Mouse (Mus musculus) intestine, embryonic 16.5 days (tissue): ENCODE measurements around the gene Slc25a47. TPM values are rescaled to one million over a fixed set of nuclear protein-coding genes. Genes with fewer than 3 reads are reported as not detected.

Source experiments
- ATAC-seq: fragments of 200-750 bp; cut with Nextera tagmentation; 2 replicates; pipeline ENCODE4 v1.8.0; 2017; ENCODE audit warnings: moderate TSS enrichment, moderate library complexity
- H3K27ac ChIP-seq: fragments of 300-500 bp; sonication (generic); 2 replicates; pipeline ENCODE4 v1.5.1; 2014; ENCODE audit warnings: mild to moderate bottlenecking, low read length
- H3K27me3 ChIP-seq: fragments of 300-500 bp; sonication (generic); replicated peaks from 2 replicates; pipeline ENCODE4 v1.6.1; 2014; ENCODE audit warnings: low read length, control low read depth, mixed read lengths; ENCODE audit not compliant: control insufficient read depth, insufficient read depth
- H3K36me3 ChIP-seq: fragments of 300-500 bp; sonication (generic); 2 replicates; pipeline ENCODE4 v1.6.1; 2014; ENCODE audit warnings: low read length, control low read depth; ENCODE audit not compliant: control insufficient read depth, insufficient read depth
- H3K4me1 ChIP-seq: fragments of 300-500 bp; sonication (generic); 2 replicates; pipeline ENCODE4 v1.6.1; 2014; ENCODE audit warnings: low read length, control low read depth, mixed read lengths; ENCODE audit not compliant: control insufficient read depth, insufficient read depth
- H3K4me2 ChIP-seq: fragments of 300-500 bp; sonication (generic); 2 replicates; pipeline ENCODE4 v1.6.1; 2014; ENCODE audit warnings: low read depth, low read length, control low read depth
- H3K4me3 ChIP-seq: fragments of 300-500 bp; sonication (generic); 2 replicates; pipeline ENCODE4 v1.5.1; 2014; ENCODE audit warnings: mild to moderate bottlenecking, low read length
- H3K9ac ChIP-seq: fragments of 300-500 bp; sonication (generic); 2 replicates; pipeline ENCODE4 v1.6.1; 2014; ENCODE audit warnings: low read depth, low read length
- H3K9me3 ChIP-seq: fragments of 300-500 bp; sonication (generic); 2 replicates; pipeline ENCODE4 v1.6.1; 2016; ENCODE audit warnings: low read length, control low read depth; ENCODE audit not compliant: control insufficient read depth
- WGBS: fragments of 180-500 bp; shearing (Covaris S2); extraction: QIAGEN DNeasy Blood & Tissue Kit; methylation state at CpG from one replicate; pipeline ENCODE4 v1.1.7; 2014; 5-methylcytosine and 5-hydroxymethylcytosine counted together
- polyA plus RNA-seq: library from polyadenylated mRNA; unstranded; fragments of >200 nt; fragmentation: Nextera tagmentation; extraction: Ambion mirVana; gene quantifications from 2 replicates; pipeline ENCODE4 v1.2.1, GENCODE M21; 2015

Slc25a47 gene
- polyA plus RNA-seq, 1 experiment from 2014 or later, result 9.1 TPM

DNA sequence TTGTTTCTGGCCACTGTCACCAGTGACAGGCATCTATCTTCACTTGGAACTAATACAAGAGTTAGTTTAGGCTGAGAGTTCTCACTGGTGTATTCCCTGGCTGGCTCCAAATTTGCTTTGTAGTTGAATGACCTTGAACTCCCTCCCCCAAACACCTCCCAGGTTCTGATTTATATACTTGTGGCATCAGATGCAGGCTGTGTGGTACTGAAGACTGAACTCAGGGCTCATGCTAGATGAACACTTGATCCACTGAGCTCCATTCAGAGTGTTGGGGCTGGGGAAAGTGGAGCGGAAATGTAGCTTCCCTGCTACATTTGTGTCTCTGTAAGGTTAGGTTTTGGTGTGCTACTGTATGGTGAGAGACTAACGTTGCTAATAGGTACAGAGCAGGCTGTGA lies 31.5 kb upstream of the Slc25a47 start:
- ATAC-seq, result no peak
- Histone ChIP-seq H3K4me3 (no peak overlapping the region), H3K9ac (no peak overlapping the region), H3K9me3 (no peaks in the 10 kb centered on the region), H3K27me3 (no peaks in the 10 kb centered on the region), H3K27ac (no peak overlapping the region), H3K4me1 (peaks cover 10% of the 10 kb centered on the region), H3K4me2 (no peak overlapping the region), H3K36me3 (peaks cover 3% of the 10 kb centered on the region; the same call in 1 of the 2 replicates)
- WGBS, result 82% methylated on average over 2 of the region's 2 CpGs

DNA sequence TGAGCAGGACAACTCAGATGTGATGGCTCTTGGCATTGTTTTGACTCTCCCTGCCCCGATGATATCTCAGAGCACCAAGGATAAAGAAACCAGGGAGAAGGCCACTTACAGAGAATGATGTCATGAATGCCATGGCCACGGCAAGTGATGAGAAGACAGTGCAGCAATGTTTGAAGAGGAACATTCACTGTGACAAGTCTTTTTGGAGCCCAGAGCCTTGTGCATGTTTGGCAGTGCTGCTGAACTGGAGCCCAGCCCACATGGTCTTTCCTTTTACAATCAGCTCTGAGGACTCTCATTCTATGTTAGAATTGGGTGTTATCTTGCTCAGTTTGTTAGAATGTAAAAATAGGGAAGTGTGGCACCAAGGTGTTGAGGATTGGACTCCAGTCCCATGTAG lies 27.4 kb upstream of the Slc25a47 start:
- 78% methylated on average over 2 of the region's 2 CpGs for WGBS
- Histone ChIP-seq H3K27me3 (no peaks in the 10 kb centered on the region), H3K9ac (no peak overlapping the region), H3K36me3 (peaks cover 3% of the 10 kb centered on the region; the same call in 1 of the 2 replicates), H3K4me2 (no peak overlapping the region), H3K4me1 (peaks cover 7% of the 10 kb centered on the region; the same call in 1 of the 2 replicates), H3K27ac (no peak overlapping the region), H3K9me3 (no peaks in the 10 kb centered on the region), H3K4me3 (no peak overlapping the region)
- ATAC-seq, result no peak

- Histone ChIP-seq H3K4me3 (no peak overlapping the region), H3K36me3 (peaks cover 6% of the 10 kb centered on the region; the same call in 1 of the 2 replicates), H3K27me3 (no peaks in the 10 kb centered on the region), H3K4me2 (no peak overlapping the region), H3K4me1 (peaks cover 7% of the 10 kb centered on the region; the same call in 1 of the 2 replicates), H3K9ac (no peak overlapping the region), H3K27ac (no peak overlapping the region), H3K9me3 (no peaks in the 10 kb centered on the region)
- 76% methylated on average over 1 of the region's 1 CpGs for WGBS
- ATAC-seq, result no peak
Observed at GRCm38 (mm10) chr12:108809771-108810170, 26.1 kb upstream of the Slc25a47 start.

DNA sequence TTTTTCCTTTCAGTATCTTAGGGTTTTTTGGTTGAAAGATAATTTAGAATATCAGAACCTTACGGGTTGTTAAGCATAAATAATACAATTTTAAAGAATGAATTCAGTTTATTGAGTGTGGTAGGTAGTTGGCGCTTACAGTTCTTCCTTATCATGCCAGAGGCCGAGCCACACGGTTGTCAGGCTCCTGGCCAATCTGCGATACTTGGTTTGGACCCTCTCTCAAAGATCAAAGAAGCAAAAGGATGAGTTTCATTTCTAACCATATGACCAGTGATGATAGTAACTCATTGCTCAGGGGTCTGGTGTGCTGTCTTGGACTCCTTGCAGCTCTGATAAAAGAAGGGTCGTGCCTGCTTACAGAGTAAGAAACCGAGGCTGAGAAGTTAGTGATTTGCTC lies 25.5 kb upstream of the Slc25a47 start:
- Histone ChIP-seq H3K27ac (no peak overlapping the region), H3K4me3 (no peak overlapping the region), H3K36me3 (peaks cover 6% of the 10 kb centered on the region; the same call in 1 of the 2 replicates), H3K4me1 (peaks cover 7% of the 10 kb centered on the region; the same call in 1 of the 2 replicates), H3K9me3 (no peaks in the 10 kb centered on the region), H3K4me2 (no peak overlapping the region), H3K9ac (no peak overlapping the region), H3K27me3 (no peaks in the 10 kb centered on the region)
- ATAC-seq, result no peak
- WGBS, result 72% methylated on average over 7 of the region's 7 CpGs

DNA sequence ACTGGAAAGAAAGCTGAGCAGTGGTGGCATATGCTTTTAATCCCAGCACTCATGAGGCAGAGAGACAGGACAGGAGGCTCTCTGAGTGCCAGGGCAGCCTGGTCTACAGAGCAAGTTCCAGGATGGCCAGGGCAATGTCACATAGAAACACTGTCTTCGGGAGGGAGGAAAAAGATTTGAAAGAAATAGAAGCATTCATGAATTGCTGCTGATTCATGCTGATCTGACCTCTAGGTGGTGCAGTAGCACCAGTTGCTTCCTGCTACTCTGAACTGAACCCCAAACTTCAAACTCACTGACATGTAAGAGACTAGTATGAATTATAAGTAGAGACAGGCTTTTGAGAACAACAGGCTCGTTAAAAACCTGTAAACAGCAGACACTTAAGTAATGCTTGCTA lies 24.7 kb upstream of the Slc25a47 start:
- Histone ChIP-seq H3K9me3 (no peaks in the 10 kb centered on the region), H3K9ac (no peak overlapping the region), H3K36me3 (peaks cover 6% of the 10 kb centered on the region; the same call in 1 of the 2 replicates), H3K27me3 (no peaks in the 10 kb centered on the region), H3K4me1 (peaks cover 7% of the 10 kb centered on the region; the same call in 1 of the 2 replicates), H3K4me2 (no peak overlapping the region), H3K4me3 (no peak overlapping the region), H3K27ac (no peak overlapping the region)
- ATAC-seq, result no peak
- 56% methylated on average over 2 of the region's 2 CpGs for WGBS

GRCm38 (mm10) chr12:108812463-108812862 lies 23.4 kb upstream of the Slc25a47 start:
- 83% methylated on average over 6 of the region's 6 CpGs for WGBS
- no peak overlapping the region for H3K9ac ChIP-seq
- H3K36me3 ChIP-seq, result 0 out of 2 replicates have a peak, but pooled peaks cover 10% of the 10 kb centered on the region
- no peak overlapping the region for H3K4me3 ChIP-seq
- H3K4me1 ChIP-seq, result peaks cover 7% of the 10 kb centered on the region; the same call in 1 of the 2 replicates
- no peak for ATAC-seq
- no peak overlapping the region for H3K27ac ChIP-seq
- no peak overlapping the region for H3K4me2 ChIP-seq
- H3K27me3 ChIP-seq, result no peaks in the 10 kb centered on the region
- H3K9me3 ChIP-seq, result no peaks in the 10 kb centered on the region

- H3K27me3 ChIP-seq, result no peaks in the 10 kb centered on the region
- peaks cover 7% of the 10 kb centered on the region; the same call in 1 of the 2 replicates for H3K4me1 ChIP-seq
- no peak overlapping the region for H3K4me2 ChIP-seq
- H3K36me3 ChIP-seq, result 0 out of 2 replicates have a peak, but pooled peaks cover 12% of the 10 kb centered on the region
- no peak for ATAC-seq
- H3K27ac ChIP-seq, result no peak overlapping the region
- H3K4me3 ChIP-seq, result no peak overlapping the region
- WGBS, result 93% methylated on average over 6 of the region's 6 CpGs
- H3K9me3 ChIP-seq, result no peaks in the 10 kb centered on the region
- H3K9ac ChIP-seq, result no peak overlapping the region
Observed at GRCm38 (mm10) chr12:108814470-108814869, 21.4 kb upstream of the Slc25a47 start.

DNA sequence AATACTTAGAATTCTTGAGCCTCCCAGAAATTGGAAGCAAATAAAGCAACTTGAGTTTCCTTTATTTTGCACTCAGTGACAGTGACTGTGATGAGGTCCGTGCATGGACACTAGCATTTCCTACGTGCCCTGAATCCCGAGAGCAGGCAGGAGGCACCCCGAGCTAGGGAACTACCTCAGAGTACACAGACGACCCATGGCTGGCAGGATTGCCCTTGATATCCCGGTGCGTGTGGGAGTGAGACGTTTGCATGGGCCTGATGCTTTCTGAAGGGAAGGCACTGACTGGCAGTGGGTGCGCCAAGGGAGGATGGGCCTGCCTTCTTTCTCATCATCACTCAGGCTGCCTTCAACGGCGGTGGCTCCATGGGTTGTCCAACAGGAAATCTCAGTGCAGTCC lies 19.3 kb upstream of the Slc25a47 start:
- 0 out of 2 replicates have a peak, but pooled peaks cover 12% of the 10 kb centered on the region for H3K36me3 ChIP-seq
- H3K4me1 ChIP-seq, result no peaks in the 10 kb centered on the region
- H3K9me3 ChIP-seq, result no peaks in the 10 kb centered on the region
- H3K4me3 ChIP-seq, result no peak overlapping the region
- ATAC-seq, result no peak
- H3K27ac ChIP-seq, result no peak overlapping the region
- no peak overlapping the region for H3K4me2 ChIP-seq
- 79% methylated on average over 11 of the region's 11 CpGs for WGBS
- no peaks in the 10 kb centered on the region for H3K27me3 ChIP-seq
- H3K9ac ChIP-seq, result no peak overlapping the region

- Histone ChIP-seq H3K27ac (no peak overlapping the region), H3K4me1 (no peaks in the 10 kb centered on the region), H3K27me3 (no peaks in the 10 kb centered on the region), H3K36me3 (0 out of 2 replicates have a peak, but pooled peaks cover 8% of the 10 kb centered on the region), H3K4me3 (no peak overlapping the region), H3K4me2 (no peak overlapping the region), H3K9ac (no peak overlapping the region), H3K9me3 (no peaks in the 10 kb centered on the region)
- WGBS, result 90% methylated on average over 4 of the region's 4 CpGs
- ATAC-seq, result no peak
Observed at GRCm38 (mm10) chr12:108820461-108820860, 15.4 kb upstream of the Slc25a47 start.

DNA sequence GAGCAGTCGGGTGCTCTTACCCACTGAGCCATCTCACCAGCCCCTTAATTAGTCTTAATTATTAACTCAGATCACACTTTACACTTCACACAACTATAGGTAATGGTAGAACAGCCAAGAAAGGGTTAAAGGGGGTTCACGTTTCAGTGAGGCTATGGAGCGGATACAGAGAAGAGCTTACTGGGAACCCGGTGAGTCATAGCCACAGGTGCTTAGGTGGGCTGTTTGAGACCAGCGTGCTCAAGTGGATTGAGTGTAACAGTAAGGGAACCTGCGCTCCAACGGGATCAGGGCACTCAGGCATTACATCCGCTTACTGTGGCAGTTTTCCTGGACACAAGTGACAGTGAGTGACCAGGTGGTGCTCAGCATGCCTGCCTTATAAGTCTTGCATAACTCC lies 12.8 kb upstream of the Slc25a47 start:
- no peak overlapping the region for H3K4me3 ChIP-seq
- no peak for ATAC-seq

More for the DNA sequence above, 12.8 kb upstream of the Slc25a47 start:
- Histone ChIP-seq H3K9me3 (no peaks in the 10 kb centered on the region), H3K27me3 (no peaks in the 10 kb centered on the region), H3K9ac (no peak overlapping the region), H3K4me1 (no peaks in the 10 kb centered on the region), H3K4me2 (no peak overlapping the region), H3K36me3 (no peaks in the 10 kb centered on the region), H3K27ac (no peak overlapping the region)
- WGBS, result 58% methylated on average over 8 of the region's 8 CpGs
